In the genomic region with DNA sequence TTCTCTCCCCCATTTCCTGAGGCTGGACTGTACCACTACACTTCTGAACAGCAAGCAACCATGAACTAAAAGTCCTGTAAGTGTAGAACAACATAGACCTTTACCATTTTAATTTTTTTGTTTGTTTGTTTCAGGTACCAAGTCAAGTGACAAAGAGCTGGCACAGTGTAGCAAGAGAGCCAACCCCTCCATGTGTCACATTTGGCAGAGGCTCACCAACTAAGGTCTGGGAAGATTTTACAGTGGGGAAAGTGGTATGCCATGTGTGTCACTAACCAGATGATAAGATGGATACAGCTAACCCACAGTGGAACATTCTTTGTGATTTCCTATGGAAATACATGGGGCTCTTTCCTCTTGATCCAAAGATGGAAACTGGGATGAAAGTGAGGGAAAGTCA, we compare ENCODE assay signal across 21 mouse cellular contexts. TPM values are rescaled to one million over a fixed set of nuclear protein-coding genes. Genes with fewer than 3 reads are reported as not detected.
"Had no signal": no experiment of that assay in that cellular context is flagged by ENCODE, and none has a peak within 500 bp of the region (broad histone marks: within the 10 kb centered on the region; RNA-seq: fewer than 3 reads in every experiment).

No protein-coding gene starts in this region.

- H3K27ac ChIP-seq: kidney, postnatal 0 days; limb, embryonic 10.5 days; liver, embryonic 15.5 days; midbrain, embryonic 13.5 days had no signal

- H3K4me3 ChIP-seq: limb, embryonic 10.5 days; liver, embryonic 15.5 days; midbrain, embryonic 13.5 days had no signal

- ATAC-seq: lung, postnatal 0 days; midbrain, embryonic 13.5 days had no signal

- H3K9me3 ChIP-seq: limb, embryonic 10.5 days; liver, embryonic 15.5 days; midbrain, embryonic 13.5 days had no signal

- DNase-seq: kidney, postnatal 36 days; layer of hippocampus, adult 9-11 months; layer of hippocampus, postnatal 36 days; lung, adult 2 months; lung, postnatal 36 days; right cerebral cortex, postnatal 25 days; thymus, postnatal 36 days had no signal

- H3K9ac ChIP-seq: liver, embryonic 15.5 days; midbrain, embryonic 13.5 days had no signal

- H3K4me1 ChIP-seq: limb, embryonic 10.5 days; liver, embryonic 15.5 days; midbrain, embryonic 13.5 days had no signal

- H3K4me2 ChIP-seq: liver, embryonic 11.5 days; liver, embryonic 15.5 days; midbrain, embryonic 13.5 days had no signal

- H3K27me3 ChIP-seq: liver, embryonic 15.5 days; midbrain, embryonic 13.5 days had no signal

- H3K36me3 ChIP-seq: limb, embryonic 10.5 days; liver, embryonic 15.5 days; midbrain, embryonic 13.5 days had no signal

RNA-seq across cellular contexts. Expression of gene Olfr1370, which starts 38.8 kb away (rescaled TPM):
- total RNA-seq: layer of hippocampus, adult 18-20 months; layer of hippocampus, postnatal 36 days; megakaryocyte progenitor cell, adult 5-6 weeks; midbrain, postnatal 0 days had no signal
- polyA plus RNA-seq: kidney, postnatal 0 days; limb, embryonic 10.5 days; limb, embryonic 14.5 days; liver, embryonic 11.5 days; liver, embryonic 15.5 days; lung, adult 2 months; lung, postnatal 0 days; midbrain, embryonic 13.5 days; midbrain, postnatal 0 days; neural tube, embryonic 14.5 days; small intestine, adult 2 months; stomach, embryonic 16.5 days; thymus, postnatal 0 days had no signal
